Mouse (Mus musculus): ENCODE measurements around the gene Cplx3.

- peak; percentile 95 for TF ChIP-seq CTCF (IDR thresholded peaks at IDR 0.05; ENCODE audit: low read depth)
- no peak for TF ChIP-seq EP300 (IDR thresholded peaks at IDR 0.05; ENCODE audit: low read depth)
These were observed 49.7 kb upstream of the Cplx3 start for GRCm38 (mm10) chr9:57655749-57656148.
